Mouse (Mus musculus): ENCODE data around the gene Eps8l3.

Gene Eps8l3

GRCm38 (mm10) chr3:107877005-107877404, at the start of gene Eps8l3:
Gene Eps8l3, plus strand, starts transcription at chr3:107877229.
- no peak for DNase-seq

- no peak for DNase-seq
These were observed 49.1 kb upstream of the Eps8l3 start for GRCm38 (mm10) chr3:107827873-107828405.

- no peak for DNase-seq
These were observed 48.5 kb upstream of the Eps8l3 start for GRCm38 (mm10) chr3:107828518-107828917.

GRCm38 (mm10) chr3:107828997-107829396, 48.0 kb upstream of the Eps8l3 start:
- DNase-seq = no peak

GRCm38 (mm10) chr3:107829625-107830024, 47.4 kb upstream of the Eps8l3 start:
- DNase-seq = no peak

- DNase-seq = no peak
These were observed 45.0 kb upstream of the Eps8l3 start for GRCm38 (mm10) chr3:107831875-107832554.

GRCm38 (mm10) chr3:107832645-107833044, 44.4 kb upstream of the Eps8l3 start:
- DNase-seq = no peak

- no peak for DNase-seq
These were observed 43.7 kb upstream of the Eps8l3 start for GRCm38 (mm10) chr3:107833370-107833769.

GRCm38 (mm10) chr3:107833872-107834341, 43.1 kb upstream of the Eps8l3 start:
- DNase-seq = no peak

GRCm38 (mm10) chr3:107835301-107835700, 41.7 kb upstream of the Eps8l3 start:
- no peak for DNase-seq

- DNase-seq = no peak
These were observed 37.2 kb upstream of the Eps8l3 start for GRCm38 (mm10) chr3:107839855-107840254.

- DNase-seq = no peak
These were observed 36.2 kb upstream of the Eps8l3 start for GRCm38 (mm10) chr3:107840855-107841254.

GRCm38 (mm10) chr3:107841370-107841769, 35.7 kb upstream of the Eps8l3 start:
- no peak for DNase-seq

GRCm38 (mm10) chr3:107843406-107843805, 33.6 kb upstream of the Eps8l3 start:
- DNase-seq = no peak

- peak; percentile 87 for DNase-seq
These were observed 33.0 kb upstream of the Eps8l3 start for GRCm38 (mm10) chr3:107844001-107844400.

GRCm38 (mm10) chr3:107844499-107844898, 32.5 kb upstream of the Eps8l3 start:
- no peak for DNase-seq

- no peak for DNase-seq
These were observed 30.9 kb upstream of the Eps8l3 start for GRCm38 (mm10) chr3:107846175-107846574.

- no peak for DNase-seq
These were observed 30.2 kb upstream of the Eps8l3 start for GRCm38 (mm10) chr3:107846835-107847234.

- no peak for DNase-seq
These were observed 28.9 kb upstream of the Eps8l3 start for GRCm38 (mm10) chr3:107848126-107848525.

- DNase-seq = no peak
These were observed 27.9 kb upstream of the Eps8l3 start for GRCm38 (mm10) chr3:107849000-107849692.

GRCm38 (mm10) chr3:107849693-107850031, 27.4 kb upstream of the Eps8l3 start:
- DNase-seq = no peak

- DNase-seq = peak; percentile 91
These were observed 26.5 kb upstream of the Eps8l3 start for GRCm38 (mm10) chr3:107850418-107851031.

GRCm38 (mm10) chr3:107852786-107853185, 24.2 kb upstream of the Eps8l3 start:
- no peak for DNase-seq

All from kidney, postnatal 10 days (tissue).